Mouse (Mus musculus) E14TG2a.4 (cell line): Measurements from ENCODE around the gene Gnl1.

Experiments used
- H3K27me3 ChIP-seq: 2 replicates; pipeline ENCODE4 v1.6.1; 2014; ENCODE audit warnings: low read length, control low read depth; ENCODE audit not compliant: insufficient read depth
- H3K36me3 ChIP-seq: 2 replicates; pipeline ENCODE4 v1.6.1; 2014; ENCODE audit warnings: low read length, control low read depth; ENCODE audit not compliant: insufficient read depth
- H3K4me1 ChIP-seq: replicated peaks from 2 replicates; pipeline ENCODE4 v1.6.1; 2014; ENCODE audit warnings: low read depth, low read length, control low read depth
- H3K4me3 ChIP-seq: replicated peaks from 2 replicates; pipeline ENCODE4 v1.5.1; 2014; ENCODE audit warnings: mild to moderate bottlenecking, low read length
- H3K9me3 ChIP-seq: 2 replicates; pipeline ENCODE4 v1.6.1; 2014; ENCODE audit warnings: low read length, control low read depth
- CTCF ChIP-seq: conservative IDR thresholded peaks from 2 replicates; pipeline ENCODE4 v1.5.1; 2014; ENCODE audit warnings: low read length
- NANOG ChIP-seq: IDR thresholded peaks from 2 replicates; pipeline ENCODE4 v1.6.1; 2014; ENCODE audit warnings: borderline replicate concordance, low read length, mixed read lengths
- POU5F1 ChIP-seq: IDR thresholded peaks from 2 replicates; pipeline ENCODE4 v1.6.1; 2014; ENCODE audit warnings: low read length, borderline replicate concordance

Gnl1 gene

DNA sequence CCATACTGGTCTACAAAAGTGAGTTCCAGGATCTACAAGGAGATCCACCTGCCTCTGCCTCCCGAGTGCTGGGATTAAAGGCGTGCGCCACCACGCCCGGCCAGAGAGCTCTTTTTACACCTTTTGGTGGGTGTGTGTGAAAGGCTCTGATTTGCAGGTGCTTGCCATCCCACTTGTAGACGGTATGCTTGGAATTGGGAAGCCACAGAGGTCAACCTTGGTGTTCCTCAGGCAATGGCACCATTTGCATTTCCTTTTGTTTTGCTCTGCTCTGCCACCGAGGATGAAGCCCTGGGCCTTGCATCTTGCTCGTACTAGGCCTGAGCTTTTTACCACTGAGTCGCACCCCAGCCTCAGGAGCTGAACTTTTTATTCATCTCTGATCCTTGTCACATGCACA, 2.1 kb downstream of the Gnl1 start:
- TF ChIP-seq NANOG (no peak), CTCF (no peak)
- Histone ChIP-seq H3K27me3 (no peaks in the 10 kb centered on the region), H3K4me3 (peak overlapping the region; percentile 93; the same call in 1 of the 2 replicates), H3K36me3 (peaks cover 64% of the 10 kb centered on the region), H3K9me3 (no peaks in the 10 kb centered on the region), H3K4me1 (peaks cover 73% of the 10 kb centered on the region)

GRCm38 (mm10) chr17:35991781-35992180, 12.1 kb downstream of the Gnl1 start:
- H3K36me3 ChIP-seq, result peaks cover 32% of the 10 kb centered on the region
- no peaks in the 10 kb centered on the region for H3K27me3 ChIP-seq
- TF ChIP-seq CTCF (no peak), POU5F1 (no peak), NANOG (no peak)
- no peaks in the 10 kb centered on the region for H3K9me3 ChIP-seq
- peaks cover 57% of the 10 kb centered on the region for H3K4me1 ChIP-seq
- H3K4me3 ChIP-seq, result peak overlapping the region; percentile 61

GRCm38 (mm10) chr17:35993675-35994074, 14.0 kb downstream of the Gnl1 start:
- Histone ChIP-seq H3K27me3 (no peaks in the 10 kb centered on the region), H3K36me3 (peaks cover 13% of the 10 kb centered on the region), H3K4me1 (peaks cover 57% of the 10 kb centered on the region), H3K4me3 (peak overlapping the region; percentile 85), H3K9me3 (no peaks in the 10 kb centered on the region)
- TF ChIP-seq POU5F1, result no peak
- no peak for TF ChIP-seq NANOG
- TF ChIP-seq CTCF, result peak; percentile 94

GRCm38 (mm10) chr17:35994175-35994878, 14.7 kb downstream of the Gnl1 start:
- peaks cover 60% of the 10 kb centered on the region for H3K4me1 ChIP-seq
- peaks cover 6% of the 10 kb centered on the region for H3K36me3 ChIP-seq
- H3K9me3 ChIP-seq, result no peaks in the 10 kb centered on the region
- H3K4me3 ChIP-seq, result peak overlapping the region; percentile 85
- no peaks in the 10 kb centered on the region for H3K27me3 ChIP-seq
- no peak for TF ChIP-seq CTCF
- TF ChIP-seq NANOG, result no peak
- no peak for TF ChIP-seq POU5F1

- peaks cover 60% of the 10 kb centered on the region for H3K4me1 ChIP-seq
- peak overlapping the region; percentile 85 for H3K4me3 ChIP-seq
- no peaks in the 10 kb centered on the region for H3K27me3 ChIP-seq
- no peaks in the 10 kb centered on the region for H3K9me3 ChIP-seq
- peaks cover 2% of the 10 kb centered on the region for H3K36me3 ChIP-seq
- TF ChIP-seq POU5F1, result no peak
- no peak for TF ChIP-seq NANOG
- TF ChIP-seq CTCF, result no peak
Observed at GRCm38 (mm10) chr17:35994879-35995240, 15.2 kb downstream of the Gnl1 start.

GRCm38 (mm10) chr17:35996949-35997348, 17.3 kb downstream of the Gnl1 start:
- Histone ChIP-seq H3K4me1 (peaks cover 75% of the 10 kb centered on the region), H3K36me3 (peaks cover 5% of the 10 kb centered on the region; the same call in 1 of the 2 replicates)
- TF ChIP-seq POU5F1 (no peak), CTCF (peak; percentile 98)

GRCm38 (mm10) chr17:35997713-35998510, 18.3 kb downstream of the Gnl1 start:
- Histone ChIP-seq H3K4me1 (peaks cover 75% of the 10 kb centered on the region), H3K4me3 (peak overlapping the region; percentile 30; the same call in 1 of the 2 replicates), H3K36me3 (peaks cover 8% of the 10 kb centered on the region; the same call in 1 of the 2 replicates), H3K9me3 (peaks cover 7% of the 10 kb centered on the region), H3K27me3 (no peaks in the 10 kb centered on the region)
- no peak for TF ChIP-seq NANOG
- TF ChIP-seq POU5F1, result no peak
- no peak for TF ChIP-seq CTCF

More at GRCm38 (mm10) chr17:35996949-35997348, 17.3 kb downstream of the Gnl1 start:
- no peaks in the 10 kb centered on the region for H3K27me3 ChIP-seq
- peaks cover 1% of the 10 kb centered on the region for H3K9me3 ChIP-seq
- no peak overlapping the region for H3K4me3 ChIP-seq

- TF ChIP-seq NANOG, result no peak
- TF ChIP-seq CTCF, result no peak
- TF ChIP-seq POU5F1, result no peak
- H3K4me3 ChIP-seq, result no peak overlapping the region
- H3K27me3 ChIP-seq, result no peaks in the 10 kb centered on the region
- peaks cover 7% of the 10 kb centered on the region for H3K9me3 ChIP-seq
- peaks cover 77% of the 10 kb centered on the region for H3K4me1 ChIP-seq
- H3K36me3 ChIP-seq, result peaks cover 8% of the 10 kb centered on the region; the same call in 1 of the 2 replicates
Observed at GRCm38 (mm10) chr17:35998545-35999305, 19.1 kb downstream of the Gnl1 start.
